In genomic region chr3:135440621-135441020, GRCm38 (mm10) we compare ENCODE assay signal across 8 mouse cellular contexts. TPM values are rescaled to one million over a fixed set of nuclear protein-coding genes. Genes with fewer than 3 reads are reported as not detected.
A peak's percentile ranks its signal among the peaks of the same experiment; 100 is the strongest.
DNase-seq lines count a peak whose midpoint lies in the region; ATAC-seq and TF ChIP-seq lines count a peak whose summit lies in the region.

No protein-coding gene starts in this region.

- H3K36me3 ChIP-seq in thymus, adult 2 months (ENCODE audit: control insufficient read depth, insufficient read depth, low read length): peaks cover 14% of the 10 kb centered on the region
- H3K36me3 ChIP-seq in intestine, postnatal 0 days (ENCODE audit: control insufficient read depth, insufficient read depth): no peaks in the 10 kb centered on the region
- H3K36me3 ChIP-seq in small intestine, adult 2 months (ENCODE audit: control insufficient read depth, insufficient read depth, low read length): peaks cover 14% of the 10 kb centered on the region

- H3K9ac ChIP-seq in intestine, postnatal 0 days (ENCODE audit: low read depth, low read length): peak overlapping the region; percentile 96

- H3K4me2 ChIP-seq in intestine, postnatal 0 days (replicated peaks; ENCODE audit: low read depth): peak overlapping the region; percentile 66

- 7% methylated on average over 10 of the region's 10 CpGs for WGBS in cerebellum, adult 2 months
- WGBS in thymus, adult 2 months: 9% methylated on average over 10 of the region's 10 CpGs
- WGBS in intestine, postnatal 0 days: 10% methylated on average over 10 of the region's 10 CpGs
- WGBS in small intestine, adult 2 months: 2% methylated on average over 10 of the region's 10 CpGs

- no peaks in the 10 kb centered on the region for H3K9me3 ChIP-seq in intestine, postnatal 0 days (ENCODE audit: control insufficient read depth)

- DNase-seq in cerebellum, adult 2 months: no peak
- DNase-seq in cerebellum, adult 11-12 months: no peak
- DNase-seq in thymus, postnatal 14 days: peak; percentile 14
- DNase-seq in thymus, adult 2 months: no peak
- DNase-seq in right cerebral cortex, postnatal 36 days (ENCODE audit: low spot score in 2 of 2): no peak
- DNase-seq in urinary bladder, postnatal 4 days (ENCODE audit: low spot score in 2 of 2): no peak

- H3K27me3 ChIP-seq in cerebellum, adult 2 months (ENCODE audit: control insufficient read depth, insufficient read depth, low read length): no peaks in the 10 kb centered on the region
- H3K27me3 ChIP-seq in thymus, adult 2 months (ENCODE audit: control insufficient read depth, insufficient read depth, low read length): no peaks in the 10 kb centered on the region
- no peaks in the 10 kb centered on the region for H3K27me3 ChIP-seq in intestine, postnatal 0 days (replicated peaks; ENCODE audit: control insufficient read depth, insufficient read depth, low read length)
- H3K27me3 ChIP-seq in small intestine, adult 2 months (ENCODE audit: control insufficient read depth, insufficient read depth, low read length): no peaks in the 10 kb centered on the region

- H3K4me3 ChIP-seq in cerebellum, adult 2 months (replicated peaks; ENCODE audit: insufficient read depth, low read depth, low read length): peak overlapping the region; percentile 86
- H3K4me3 ChIP-seq in thymus, adult 2 months (ENCODE audit: control insufficient read depth, insufficient read depth, low read length): no peak overlapping the region
- peak overlapping the region; percentile 67 for H3K4me3 ChIP-seq in intestine, postnatal 0 days (ENCODE audit: low read depth, low read length)
- no peak overlapping the region for H3K4me3 ChIP-seq in small intestine, adult 2 months (ENCODE audit: low read depth, low read length)

- TF ChIP-seq CTCF in cerebellum, adult 2 months (IDR thresholded peaks at IDR 0.05; ENCODE audit: borderline replicate concordance, insufficient read depth, low read depth, low read length): no peak
- no peak for TF ChIP-seq CTCF in thymus, adult 2 months (IDR thresholded peaks at IDR 0.05; ENCODE audit: borderline replicate concordance, control insufficient read depth, extremely low read depth, insufficient read depth, low read length, poor library complexity)
- TF ChIP-seq CTCF in intestine, postnatal 0 days (IDR thresholded peaks at IDR 0.05; ENCODE audit: low read depth): no peak
- TF ChIP-seq CTCF in small intestine, adult 2 months (IDR thresholded peaks at IDR 0.05; ENCODE audit: extremely low read depth, insufficient read length, insufficient replicate concordance, low read depth, low read length): no peak

- no peak overlapping the region for H3K27ac ChIP-seq in cerebellum, adult 2 months (ENCODE audit: insufficient read depth, low read length)
- no peak overlapping the region; the same call in 1 of the 2 replicates for H3K27ac ChIP-seq in thymus, adult 2 months (ENCODE audit: control insufficient read depth, insufficient read depth, low read length)
- peak overlapping the region; percentile 100; the same call in 1 of the 2 replicates for H3K27ac ChIP-seq in intestine, postnatal 0 days (ENCODE audit: low read depth, low read length)
- peak overlapping the region; percentile 100 for H3K27ac ChIP-seq in small intestine, adult 2 months (ENCODE audit: insufficient read depth, low read depth, low read length)

- no peak for TF ChIP-seq POLR2A in cerebellum, adult 2 months (IDR thresholded peaks at IDR 0.05; ENCODE audit: borderline replicate concordance, insufficient read depth, low read length)
- no peak for TF ChIP-seq POLR2A in thymus, adult 2 months (IDR thresholded peaks at IDR 0.05; ENCODE audit: control insufficient read depth, extremely low read depth, insufficient read depth, low read length, poor library complexity)
- no peak for TF ChIP-seq POLR2A in small intestine, adult 2 months (IDR thresholded peaks at IDR 0.05; ENCODE audit: low read depth, low read length)

- H3K4me1 ChIP-seq in cerebellum, adult 2 months (ENCODE audit: control insufficient read depth, insufficient read depth, low read length): no peaks in the 10 kb centered on the region
- H3K4me1 ChIP-seq in thymus, adult 2 months (replicated peaks; ENCODE audit: control insufficient read depth, insufficient read depth, low read length): no peaks in the 10 kb centered on the region
- peaks cover 10% of the 10 kb centered on the region for H3K4me1 ChIP-seq in intestine, postnatal 0 days (replicated peaks; ENCODE audit: control insufficient read depth, insufficient read depth, low read length)
- 0 out of 2 replicates have a peak, but pooled peaks cover 2% of the 10 kb centered on the region for H3K4me1 ChIP-seq in small intestine, adult 2 months (ENCODE audit: control insufficient read depth, insufficient read depth, insufficient read length, low read length)

- no peak for ATAC-seq in intestine, postnatal 0 days

RNA-seq across cellular contexts. Expression of gene Ube2d3, which starts 2.7 kb away (rescaled TPM):
- 181 and 187 TPM in 2 replicates for polyA plus RNA-seq in cerebellum, adult 2 months (2012; rRNA removed)
- 552 and 608 TPM in 2 replicates for polyA plus RNA-seq in thymus, adult 2 months (2012; rRNA removed)
- 383 and 404 TPM in 2 replicates for polyA plus RNA-seq in intestine, postnatal 0 days (2015; fragmentation: Nextera tagmentation; extraction: Ambion mirVana)
- 192 and 259 TPM in 2 replicates for polyA plus RNA-seq in small intestine, adult 2 months (2012; rRNA removed)

RNA-seq across cellular contexts. Expression of gene Cisd2, which starts 16.9 kb away (rescaled TPM):
- polyA plus RNA-seq in cerebellum, adult 2 months (2012; rRNA removed): 48.6 and 51.3 TPM in 2 replicates
- polyA plus RNA-seq in thymus, adult 2 months (2012; rRNA removed): 39.3 and 50.4 TPM in 2 replicates
- 41.6 and 44.3 TPM in 2 replicates for polyA plus RNA-seq in intestine, postnatal 0 days (2015; fragmentation: Nextera tagmentation; extraction: Ambion mirVana)
- 12.4 and 26.6 TPM in 2 replicates for polyA plus RNA-seq in small intestine, adult 2 months (2012; rRNA removed)

RNA-seq across cellular contexts. Expression of gene Manba, which starts 44.8 kb away (rescaled TPM):
- polyA plus RNA-seq in cerebellum, adult 2 months (2012; rRNA removed): 8.8 and 9.8 TPM in 2 replicates
- 7.2 and 7.6 TPM in 2 replicates for polyA plus RNA-seq in thymus, adult 2 months (2012; rRNA removed)
- polyA plus RNA-seq in intestine, postnatal 0 days (2015; fragmentation: Nextera tagmentation; extraction: Ambion mirVana): 18.6 and 20.9 TPM in 2 replicates
- 2.0 and 2.6 TPM in 2 replicates for polyA plus RNA-seq in small intestine, adult 2 months (2012; rRNA removed)

Comparison
In these comparisons a context has a peak if more than half of its experiments do, and no peak if none do; other contexts are left out.
1. H3K27ac ChIP-seq: peak in intestine, postnatal 0 days (single experiment) and small intestine, adult 2 months (single experiment); none in cerebellum, adult 2 months (single experiment) and thymus, adult 2 months (single experiment).
2. H3K4me3 ChIP-seq: peak in cerebellum, adult 2 months (single experiment) and intestine, postnatal 0 days (single experiment); none in thymus, adult 2 months (single experiment) and small intestine, adult 2 months (single experiment).